Mouse (Mus musculus) v-Abl transformed pro-B cells (cell line): ENCODE data around the gene Nkrf.

Experiments used
- in situ Hi-C, 2 experiments: fragments of 400-800 bp; cut with MboI; formaldehyde crosslinking; loops; one replicate each; pipeline ENCODE4 v1.15.1; 2025; ENCODE audit not compliant: unreplicated experiment in 2 of 2

The Nkrf gene

DNA sequence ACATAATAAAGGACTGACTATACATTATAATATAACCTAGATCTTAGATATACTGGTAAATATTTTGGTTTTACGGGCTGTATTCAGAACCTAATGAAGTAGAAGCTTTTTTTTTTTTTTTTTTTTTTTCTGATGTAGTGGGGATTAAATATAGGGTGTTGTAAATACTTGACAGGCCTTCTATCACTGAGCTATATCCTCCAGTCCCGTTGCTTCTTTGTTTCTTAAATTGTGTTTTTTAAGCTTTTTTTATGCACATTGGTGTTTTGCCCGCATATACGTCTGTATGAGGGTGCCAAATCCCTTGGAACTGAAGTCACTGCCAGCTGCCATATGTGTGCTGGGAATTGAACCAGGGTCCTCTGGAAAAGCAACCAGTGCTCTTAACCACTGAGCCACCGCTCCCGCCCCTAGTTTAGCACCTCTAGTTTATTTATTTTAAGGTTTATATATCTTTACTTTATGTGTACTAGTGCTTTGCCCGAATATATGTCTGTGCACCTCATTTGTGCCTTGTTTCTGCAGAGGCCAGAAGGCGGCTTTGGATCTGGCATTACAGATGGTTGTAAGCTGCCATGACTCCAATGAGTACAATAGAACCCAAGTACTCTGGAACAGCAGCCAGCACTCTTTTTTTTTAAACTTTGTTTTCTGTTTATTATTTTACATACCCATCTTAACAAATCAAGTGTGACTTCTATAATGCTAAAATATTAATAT lies 37.9 kb downstream of the Nkrf start:
- in situ Hi-C loops, result no loop called here

- in situ Hi-C loops, result no loop called here
Observed at GRCm38 (mm10) chrX:36863766-36864608, 38.7 kb downstream of the Nkrf start.

GRCm38 (mm10) chrX:36852631-36853030 lies 50.1 kb downstream of the Nkrf start:
- in situ Hi-C loops, result no loop called here

- in situ Hi-C loops, result no loop called here
Observed at GRCm38 (mm10) chrX:36847152-36847551, 55.5 kb downstream of the Nkrf start.

- in situ Hi-C loops, result no loop called here
Observed at GRCm38 (mm10) chrX:36843346-36843990, 59.2 kb downstream of the Nkrf start.

- in situ Hi-C loops, result no loop called here
Observed at GRCm38 (mm10) chrX:36841698-36842097, 61.0 kb downstream of the Nkrf start.

- in situ Hi-C loops, result loop anchor here in 1 of 2 experiments (10.0 kb wide), 1 partner anchor 45 kb away; no protein-coding TSS in a partner anchor
Observed at GRCm38 (mm10) chrX:36839391-36839790, 63.3 kb downstream of the Nkrf start.
